Mouse (Mus musculus) cortical plate, adult 2 months (tissue): ENCODE results near the gene Olfr715.
"Not testable (repeated sequence)": the region's sequence is repeated elsewhere in the genome, so short reads cannot be mapped to it uniquely, and the experiment has no call there.

Experiments used
- CTCF ChIP-seq: fragments of 200-500 bp; IDR thresholded peaks from 2 replicates; pipeline ENCODE4 v1.5.1; 2011; ENCODE audit warnings: mild to moderate bottlenecking, control low read depth, low read length; ENCODE audit not compliant: insufficient read depth; ENCODE audit errors: extremely low read depth
- POLR2A ChIP-seq: fragments of 200-500 bp; IDR thresholded peaks from 2 replicates; pipeline ENCODE4 v1.6.1; 2011; ENCODE audit warnings: mild to moderate bottlenecking, low read length, control low read depth; ENCODE audit not compliant: insufficient read depth; ENCODE audit errors: extremely low read depth

GRCm38 (mm10) chr7:107138027-107138426 is 7.1 kb upstream of the Olfr715 start, which contains the start of gene Olfr716:
- TF ChIP-seq CTCF, POLR2A: not testable (repeated sequence)
